Comparison of ENCODE assay signal across 20 mouse cellular contexts in genomic region chr11:108985836-108986235, GRCm38 (mm10).
DNase-seq lines count a peak whose midpoint lies in the region; ATAC-seq and TF ChIP-seq lines count a peak whose summit lies in the region.
"Had no signal": no experiment of that assay in that cellular context is flagged by ENCODE, and none has a peak within 500 bp of the region (broad histone marks: within the 10 kb centered on the region; RNA-seq: fewer than 3 reads in every experiment).

No protein-coding gene starts in this region.

- no peaks in the 10 kb centered on the region for H3K36me3 ChIP-seq in forebrain, embryonic 14.5 days (ENCODE audit: control insufficient read depth, insufficient read depth, low read length)
- no peaks in the 10 kb centered on the region for H3K36me3 ChIP-seq in forebrain, embryonic 10.5 days (replicated peaks)
- H3K36me3 ChIP-seq in hindbrain, postnatal 0 days (ENCODE audit: insufficient read depth, low read length) = no peaks in the 10 kb centered on the region
- no peaks in the 10 kb centered on the region for H3K36me3 ChIP-seq in hindbrain, embryonic 11.5 days (ENCODE audit: control insufficient read depth, insufficient read depth, low read length)
- H3K36me3 ChIP-seq in embryonic facial prominence, embryonic 10.5 days (replicated peaks) = no peaks in the 10 kb centered on the region
- H3K36me3 ChIP-seq: embryonic facial prominence, embryonic 12.5 days; heart, embryonic 15.5 days had no signal

- H3K4me2 ChIP-seq in forebrain, embryonic 14.5 days (ENCODE audit: low read length) = no peak overlapping the region
- H3K4me2 ChIP-seq in hindbrain, postnatal 0 days (ENCODE audit: low read depth, low read length) = no peak overlapping the region
- H3K4me2 ChIP-seq in hindbrain, embryonic 11.5 days (replicated peaks; ENCODE audit: low read depth, low read length) = no peak overlapping the region
- H3K4me2 ChIP-seq: embryonic facial prominence, embryonic 12.5 days; forebrain, embryonic 13.5 days; heart, embryonic 15.5 days had no signal

- H3K4me1 ChIP-seq in forebrain, embryonic 14.5 days (ENCODE audit: control insufficient read depth, insufficient read depth, low read length) = no peaks in the 10 kb centered on the region
- H3K4me1 ChIP-seq in forebrain, embryonic 10.5 days = peaks cover 13% of the 10 kb centered on the region
- H3K4me1 ChIP-seq in hindbrain, postnatal 0 days (ENCODE audit: insufficient read depth, low read length) = peaks cover 10% of the 10 kb centered on the region; the same call in 1 of the 2 replicates
- no peaks in the 10 kb centered on the region for H3K4me1 ChIP-seq in hindbrain, embryonic 11.5 days (replicated peaks; ENCODE audit: control insufficient read depth, insufficient read depth, low read length)
- H3K4me1 ChIP-seq in embryonic facial prominence, embryonic 10.5 days = peaks cover 21% of the 10 kb centered on the region

- H3K9me3 ChIP-seq in forebrain, embryonic 14.5 days (replicated peaks; ENCODE audit: control insufficient read depth, low read length) = no peaks in the 10 kb centered on the region
- no peaks in the 10 kb centered on the region for H3K9me3 ChIP-seq in forebrain, embryonic 10.5 days
- no peaks in the 10 kb centered on the region for H3K9me3 ChIP-seq in hindbrain, postnatal 0 days (ENCODE audit: low read length)
- no peaks in the 10 kb centered on the region for H3K9me3 ChIP-seq in hindbrain, embryonic 11.5 days (ENCODE audit: control insufficient read depth, low read length)
- no peaks in the 10 kb centered on the region for H3K9me3 ChIP-seq in embryonic facial prominence, embryonic 10.5 days
- H3K9me3 ChIP-seq: embryonic facial prominence, embryonic 12.5 days; forebrain, embryonic 13.5 days; heart, embryonic 15.5 days had no signal

- H3K27me3 ChIP-seq in forebrain, embryonic 14.5 days (replicated peaks; ENCODE audit: control insufficient read depth, insufficient read depth, low read length) = no peaks in the 10 kb centered on the region
- peaks cover 56% of the 10 kb centered on the region for H3K27me3 ChIP-seq in forebrain, embryonic 10.5 days (ENCODE audit: poor library complexity, severe bottlenecking)
- no peaks in the 10 kb centered on the region for H3K27me3 ChIP-seq in hindbrain, postnatal 0 days (ENCODE audit: insufficient read depth, low read length)
- no peaks in the 10 kb centered on the region for H3K27me3 ChIP-seq in hindbrain, embryonic 11.5 days (ENCODE audit: control insufficient read depth, insufficient read depth, low read length)
- 0 out of 2 replicates have a peak, but pooled peaks cover 1% of the 10 kb centered on the region for H3K27me3 ChIP-seq in embryonic facial prominence, embryonic 10.5 days (replicated peaks; ENCODE audit: low read depth, poor library complexity, severe bottlenecking)
- H3K27me3 ChIP-seq: embryonic facial prominence, embryonic 12.5 days; forebrain, embryonic 13.5 days had no signal

- DNase-seq in forebrain, embryonic 14.5 days (ENCODE audit: low spot score) = peak; percentile 10
- no peak for DNase-seq in forebrain, embryonic 10.5 days (ENCODE audit: extremely low spot score, low spot score)
- peak; percentile 53 for DNase-seq in hindbrain, postnatal 0 days (ENCODE audit: low spot score)
- no peak for DNase-seq in hindbrain, embryonic 11.5 days (ENCODE audit: low spot score)
- DNase-seq in brain, embryonic 14.5 days (ENCODE audit: low read depth) = peak; percentile 54
- peak; percentile 23 for DNase-seq in embryonic facial prominence, embryonic 10.5 days (ENCODE audit: low spot score)
- no peak for DNase-seq in T-cell, adult 2 months (ENCODE audit: low spot score)
- DNase-seq: adrenal gland, adult 8-10 months; adrenal gland, postnatal 36 days; cerebellum, adult 11 months; cerebellum, adult 9-11 months; embryo, embryonic 11 days; gastrocnemius, postnatal 36 days; heart, adult 11 months; heart, postnatal 14 days; kidney, adult 2 months had no signal

- no peak for ATAC-seq in forebrain, embryonic 14.5 days
- no peak; the same call in 1 of the 2 replicates for ATAC-seq in hindbrain, postnatal 0 days
- ATAC-seq in hindbrain, embryonic 11.5 days (ENCODE audit: low FRiP score) = no peak
- ATAC-seq: forebrain, embryonic 13.5 days; intestine, embryonic 16.5 days had no signal

- no peak overlapping the region for H3K4me3 ChIP-seq in forebrain, embryonic 14.5 days (ENCODE audit: low read depth, low read length)
- H3K4me3 ChIP-seq in forebrain, embryonic 10.5 days = no peak overlapping the region
- no peak overlapping the region for H3K4me3 ChIP-seq in hindbrain, postnatal 0 days (ENCODE audit: low read length)
- no peak overlapping the region for H3K4me3 ChIP-seq in hindbrain, embryonic 11.5 days (ENCODE audit: low read depth, low read length)
- H3K4me3 ChIP-seq in embryonic facial prominence, embryonic 10.5 days = no peak overlapping the region
- H3K4me3 ChIP-seq: embryonic facial prominence, embryonic 12.5 days; forebrain, embryonic 13.5 days; heart, embryonic 15.5 days had no signal

- TF ChIP-seq POLR2A in brain, embryonic 14.5 days (IDR thresholded peaks at IDR 0.05; ENCODE audit: borderline replicate concordance, extremely low read depth, insufficient read depth, insufficient read length, poor library complexity, severe bottlenecking) = no peak

- WGBS in forebrain, embryonic 14.5 days = 60% methylated on average over 7 of the region's 7 CpGs
- 82% methylated on average over 7 of the region's 7 CpGs for whole genome bisulfite sequencing in forebrain, embryonic 10.5 days
- 44% methylated on average over 7 of the region's 7 CpGs for WGBS in hindbrain, postnatal 0 days
- WGBS in hindbrain, embryonic 11.5 days = 75% methylated on average over 7 of the region's 7 CpGs
- WGBS in embryonic facial prominence, embryonic 10.5 days = 53% methylated on average over 7 of the region's 7 CpGs

- no peak overlapping the region for H3K9ac ChIP-seq in forebrain, embryonic 14.5 days (ENCODE audit: low read length)
- H3K9ac ChIP-seq in hindbrain, postnatal 0 days (replicated peaks; ENCODE audit: low read length) = no peak overlapping the region
- H3K9ac ChIP-seq in hindbrain, embryonic 11.5 days (ENCODE audit: low read depth, low read length) = no peak overlapping the region
- H3K9ac ChIP-seq: embryonic facial prominence, embryonic 12.5 days; forebrain, embryonic 13.5 days; heart, embryonic 15.5 days had no signal

- H3K27ac ChIP-seq in forebrain, embryonic 14.5 days (ENCODE audit: low read depth, low read length) = no peak overlapping the region
- no peak overlapping the region for H3K27ac ChIP-seq in forebrain, embryonic 10.5 days
- no peak overlapping the region for H3K27ac ChIP-seq in hindbrain, postnatal 0 days
- no peak overlapping the region for H3K27ac ChIP-seq in hindbrain, embryonic 11.5 days (ENCODE audit: low read depth, low read length)
- H3K27ac ChIP-seq in embryonic facial prominence, embryonic 10.5 days (replicated peaks) = no peak overlapping the region; the same call in 1 of the 2 replicates
- H3K27ac ChIP-seq: embryonic facial prominence, embryonic 12.5 days; forebrain, embryonic 13.5 days; heart, embryonic 15.5 days had no signal

- no peak for TF ChIP-seq CTCF in hindbrain, postnatal 0 days (IDR thresholded peaks at IDR 0.05; ENCODE audit: low read depth)
- TF ChIP-seq CTCF in brain, embryonic 14.5 days (IDR thresholded peaks at IDR 0.05; ENCODE audit: borderline replicate concordance, extremely low read depth, insufficient read depth, insufficient read length) = no peak

Comparison
In these comparisons a context has a peak if more than half of its experiments do, and no peak if none do; other contexts are left out.
1. DNase-seq: peak in forebrain, embryonic 14.5 days (single experiment), hindbrain, postnatal 0 days (single experiment), brain, embryonic 14.5 days (single experiment) and embryonic facial prominence, embryonic 10.5 days (single experiment); none in forebrain, embryonic 10.5 days (single experiment), hindbrain, embryonic 11.5 days (single experiment) and T-cell, adult 2 months (single experiment).